Mouse (Mus musculus): ENCODE data around the gene Slc5a8.

DNA sequence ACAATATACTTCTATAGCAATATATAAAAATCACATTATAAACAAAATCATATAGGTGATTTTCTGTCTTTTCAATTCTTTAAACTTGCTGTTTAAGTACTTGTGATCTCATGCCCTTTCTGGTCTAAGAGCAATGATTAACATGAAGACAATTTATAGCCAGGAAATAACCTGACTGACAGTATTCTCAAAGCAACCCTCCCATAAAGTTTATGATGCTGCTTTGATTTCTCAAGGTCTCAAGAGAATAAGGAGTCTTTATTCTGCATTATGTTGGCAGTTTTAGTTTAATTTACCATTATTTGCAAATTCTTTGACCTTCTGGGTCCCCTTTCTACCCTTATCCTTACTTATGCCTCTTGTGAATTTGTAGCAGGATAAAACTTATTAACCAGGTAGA lies 24.4 kb upstream of the Slc5a8 start:
- TF ChIP-seq ZMIZ1 (IDR thresholded peaks at IDR 0.05; ENCODE audit: low read depth, low read length) (no peak), CTCF (IDR thresholded peaks at IDR 0.05 in 2 of 3, conservative IDR thresholded peaks at IDR 0.05 in 1 of 3; ENCODE audit: control insufficient read depth in 1 of 3, insufficient read depth in 1 of 3, low read depth in 2 of 3, low read length in 3 of 3, poor library complexity in 1 of 3, severe bottlenecking in 1 of 3) (no peak), NELFE (IDR thresholded peaks at IDR 0.05; ENCODE audit: low read depth, low read length) (no peak), EP300 (IDR thresholded peaks at IDR 0.05; ENCODE audit: low read depth in 1 of 2, low read length in 2 of 2) (no peak), SMC3 (IDR thresholded peaks at IDR 0.05; ENCODE audit: low read depth, low read length) (no peak), SIN3A (IDR thresholded peaks at IDR 0.05; ENCODE audit: low read length) (no peak), POLR2A (IDR thresholded peaks at IDR 0.05; ENCODE audit: control insufficient read depth in 1 of 2, insufficient read depth in 1 of 2, low read depth in 1 of 2, low read length in 2 of 2, poor library complexity in 1 of 2) (no peak), MYB (IDR thresholded peaks at IDR 0.05; ENCODE audit: low read depth, low read length) (no peak), ZC3H11A (IDR thresholded peaks at IDR 0.05; ENCODE audit: low read depth, low read length) (no peak), BHLHE40 (IDR thresholded peaks at IDR 0.05; ENCODE audit: borderline replicate concordance, low read depth, low read length) (no peak), POLR2AphosphoS5 (IDR thresholded peaks at IDR 0.05; ENCODE audit: borderline replicate concordance, low read depth, low read length) (no peak), MAX (IDR thresholded peaks at IDR 0.05; ENCODE audit: low read length) (no peak), POLR2AphosphoS2 (IDR thresholded peaks at IDR 0.05; ENCODE audit: low read length) (no peak)

Measured in MEL (cell line).